Mouse (Mus musculus) midbrain, embryonic 14.5 days (tissue): Measurements from ENCODE around the gene Ptges3l. TPM values are rescaled to one million over a fixed set of nuclear protein-coding genes. Genes with fewer than 3 reads are reported as not detected.
"Not testable (repeated sequence)": the region's sequence is repeated elsewhere in the genome, so short reads cannot be mapped to it uniquely, and the experiment has no call there.

ENCODE experiments used
- ATAC-seq: fragments of 200-750 bp; cut with Nextera tagmentation; 2 replicates; pipeline ENCODE4 v1.8.0; 2017; ENCODE audit warnings: moderate number of reproducible peaks, moderate library complexity; ENCODE audit not compliant: low FRiP score, low TSS enrichment
- DNase-seq: peaks from one replicate; pipeline ENCODE4 v3.0.0-alpha.2; 2015
- H3K27ac ChIP-seq: fragments of 300-500 bp; sonication (generic); replicated peaks from 2 replicates; pipeline ENCODE4 v1.5.1; 2014; ENCODE audit warnings: mild to moderate bottlenecking, low read depth, low read length, moderate library complexity
- H3K27me3 ChIP-seq: fragments of 300-500 bp; sonication (generic); 2 replicates; pipeline ENCODE4 v1.6.1; 2014; ENCODE audit warnings: low read length, control low read depth, mixed read lengths; ENCODE audit not compliant: control insufficient read depth, insufficient read depth
- H3K36me3 ChIP-seq: fragments of 300-500 bp; sonication (generic); 2 replicates; pipeline ENCODE4 v1.6.1; 2014; ENCODE audit warnings: low read length, control low read depth; ENCODE audit not compliant: control insufficient read depth, insufficient read depth
- H3K4me1 ChIP-seq: fragments of 300-500 bp; sonication (generic); 2 replicates; pipeline ENCODE4 v1.6.1; 2014; ENCODE audit warnings: mild to moderate bottlenecking, antibody characterized with exemption, low read length, control low read depth; ENCODE audit not compliant: control insufficient read depth, insufficient read depth
- H3K4me2 ChIP-seq: fragments of 300-500 bp; sonication (generic); 2 replicates; pipeline ENCODE4 v1.6.1; 2014; ENCODE audit warnings: mild to moderate bottlenecking, low read length, moderate library complexity
- H3K4me3 ChIP-seq: fragments of 300-500 bp; sonication (generic); replicated peaks from 2 replicates; pipeline ENCODE4 v1.5.1; 2014; ENCODE audit warnings: low read depth, low read length
- H3K9ac ChIP-seq: fragments of 300-500 bp; sonication (generic); replicated peaks from 2 replicates; pipeline ENCODE4 v1.6.1; 2014; ENCODE audit warnings: mild to moderate bottlenecking, low read length, moderate library complexity
- H3K9me3 ChIP-seq: fragments of 300-500 bp; sonication (generic); 2 replicates; pipeline ENCODE4 v1.6.1; 2016; ENCODE audit warnings: low read length, control low read depth, mixed read lengths; ENCODE audit not compliant: control insufficient read depth
- WGBS: fragments of 180-500 bp; shearing (Covaris S2); extraction: QIAGEN DNeasy Blood & Tissue Kit; methylation state at CpG from one replicate; pipeline ENCODE4 v1.1.7; 2014; 5-methylcytosine and 5-hydroxymethylcytosine counted together
- polyA plus RNA-seq: library from polyadenylated mRNA; unstranded; fragments of >200 nt; fragmentation: Nextera tagmentation; extraction: Ambion mirVana; gene quantifications from 2 replicates; pipeline ENCODE4 v1.2.1, GENCODE M21; 2014

The Ptges3l gene
- polyA plus RNA-seq, 1 experiment from 2014 or later: 1.1 TPM

- H3K9me3 ChIP-seq, H3K27me3 ChIP-seq, DNase-seq, H3K4me1 ChIP-seq, ATAC-seq, H3K27ac ChIP-seq, H3K9ac ChIP-seq: not testable (repeated sequence)
- peak overlapping the region; percentile 42 for H3K4me2 ChIP-seq
- 39% methylated on average over 15 of the region's 15 CpGs for WGBS
- peak overlapping the region; percentile 15; the same call in 1 of the 2 replicates for H3K4me3 ChIP-seq
- H3K36me3 ChIP-seq: peaks cover 29% of the 10 kb centered on the region
Measured at GRCm38 (mm10) chr11:101441450-101442126, 16.5 kb upstream of the Ptges3l start.

- peaks cover 30% of the 10 kb centered on the region for H3K36me3 ChIP-seq
- H3K9me3 ChIP-seq, H3K27me3 ChIP-seq, H3K4me2 ChIP-seq, H3K4me1 ChIP-seq, ATAC-seq, H3K9ac ChIP-seq, H3K4me3 ChIP-seq, H3K27ac ChIP-seq, DNase-seq: not testable (repeated sequence)
- WGBS: 70% methylated on average over 3 of the region's 3 CpGs
Measured at GRCm38 (mm10) chr11:101438006-101438405, 12.9 kb upstream of the Ptges3l start.

- Histone ChIP-seq H3K27me3 (no peaks in the 10 kb centered on the region), H3K9me3 (no peaks in the 10 kb centered on the region), H3K4me1 (no peaks in the 10 kb centered on the region), H3K27ac (no peak overlapping the region), H3K4me2 (no peak overlapping the region), H3K9ac (no peak overlapping the region), H3K36me3 (peaks cover 41% of the 10 kb centered on the region), H3K4me3 (no peak overlapping the region)
- WGBS: 34% methylated on average over 4 of the region's 4 CpGs
- ATAC-seq (no peak), DNase-seq (no peak)
Measured at GRCm38 (mm10) chr11:101436916-101437315, 11.8 kb upstream of the Ptges3l start.

- H3K9me3 ChIP-seq: no peaks in the 10 kb centered on the region
- H3K27me3 ChIP-seq: no peaks in the 10 kb centered on the region
- H3K4me1 ChIP-seq: no peaks in the 10 kb centered on the region
- 85% methylated on average over 4 of the region's 4 CpGs for WGBS
- DNase-seq: no peak
- H3K9ac ChIP-seq: no peak overlapping the region
- H3K27ac ChIP-seq: no peak overlapping the region
- H3K4me2 ChIP-seq: no peak overlapping the region
- peaks cover 52% of the 10 kb centered on the region for H3K36me3 ChIP-seq
- no peak overlapping the region for H3K4me3 ChIP-seq
- no peak for ATAC-seq
Measured at GRCm38 (mm10) chr11:101435831-101436230, 10.7 kb upstream of the Ptges3l start.

- peaks cover 72% of the 10 kb centered on the region for H3K36me3 ChIP-seq
- no peak for DNase-seq
Measured at GRCm38 (mm10) chr11:101433396-101433795, 8.3 kb upstream of the Ptges3l start.

GRCm38 (mm10) chr11:101431327-101431726 lies 6.2 kb upstream of the Ptges3l start:
- H3K4me3 ChIP-seq: no peak overlapping the region
- DNase-seq: no peak
- H3K9ac ChIP-seq: no peak overlapping the region
- H3K4me2 ChIP-seq: no peak overlapping the region
- peaks cover 9% of the 10 kb centered on the region for H3K4me1 ChIP-seq
- peaks cover 72% of the 10 kb centered on the region for H3K36me3 ChIP-seq
- ATAC-seq: no peak
- no peaks in the 10 kb centered on the region for H3K9me3 ChIP-seq
- WGBS: 91% methylated on average over 9 of the region's 9 CpGs
- H3K27ac ChIP-seq: no peak overlapping the region
- no peaks in the 10 kb centered on the region for H3K27me3 ChIP-seq

More at GRCm38 (mm10) chr11:101433396-101433795, 8.3 kb upstream of the Ptges3l start:
- Histone ChIP-seq H3K4me1 (no peaks in the 10 kb centered on the region), H3K27me3 (no peaks in the 10 kb centered on the region), H3K4me2 (no peak overlapping the region), H3K27ac (no peak overlapping the region), H3K9me3 (no peaks in the 10 kb centered on the region), H3K4me3 (no peak overlapping the region), H3K9ac (no peak overlapping the region)
- no peak for ATAC-seq
- 92% methylated on average over 13 of the region's 13 CpGs for WGBS

- peak overlapping the region; percentile 84 for H3K4me3 ChIP-seq
- ATAC-seq (no peak), DNase-seq (no peak)
- peaks cover 24% of the 10 kb centered on the region for H3K36me3 ChIP-seq
- H3K27me3 ChIP-seq: no peaks in the 10 kb centered on the region
- H3K4me2 ChIP-seq: peak overlapping the region; percentile 79
- H3K9me3 ChIP-seq: no peaks in the 10 kb centered on the region
- peak overlapping the region; percentile 80; the same call in 1 of the 2 replicates for H3K9ac ChIP-seq
- H3K27ac ChIP-seq: no peak overlapping the region
- peaks cover 23% of the 10 kb centered on the region for H3K4me1 ChIP-seq
- 72% methylated on average over 8 of the region's 8 CpGs for WGBS
Measured at GRCm38 (mm10) chr11:101426165-101426564, 1.0 kb upstream of the Ptges3l start.

GRCm38 (mm10) chr11:101424105-101424851 lies 855 bp downstream of the Ptges3l start, which contains the start of gene Gm27029:
Gm27029 (minus strand) TSS chr11:101424796.
- H3K4me2 ChIP-seq: peak within 1 kb of the TSS; percentile 79
- 5% methylated on average over 23 of the region's 23 CpGs for WGBS
- DNase-seq (no peak), ATAC-seq (peak; percentile 20; the same call in 1 of the 2 replicates)
- peak within 1 kb of the TSS; percentile 84 for H3K4me3 ChIP-seq
- peaks cover 23% of the 10 kb centered on the region for H3K4me1 ChIP-seq
- H3K27ac ChIP-seq: peak within 1 kb of the TSS; percentile 88
- H3K36me3 ChIP-seq: peaks cover 5% of the 10 kb centered on the region
- H3K9ac ChIP-seq: peak within 1 kb of the TSS; percentile 80
- H3K27me3 ChIP-seq: no peaks in the 10 kb centered on the region
- no peaks in the 10 kb centered on the region for H3K9me3 ChIP-seq
